20 mouse cellular contexts compared by ENCODE assay signal in the genomic region with DNA sequence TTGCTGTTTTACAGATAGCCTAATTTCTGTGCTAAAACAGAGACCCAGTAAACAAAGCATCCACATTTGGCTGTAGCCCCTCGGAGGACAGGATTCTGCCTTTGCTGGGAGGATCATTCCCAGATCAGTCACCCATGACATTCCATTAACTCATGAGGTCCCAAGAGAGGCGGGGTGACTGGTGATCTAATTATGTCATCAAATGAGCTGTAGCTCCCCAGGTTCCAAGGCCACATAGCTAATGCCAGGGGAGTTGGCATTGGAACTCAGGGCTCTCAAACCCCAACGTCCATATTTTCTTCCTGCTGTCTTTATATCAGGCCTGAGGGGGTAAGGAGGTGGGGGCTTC. TPM values are rescaled to one million over a fixed set of nuclear protein-coding genes. Genes with fewer than 3 reads are reported as not detected.
DNase-seq lines count a peak whose midpoint lies in the region; ATAC-seq and TF ChIP-seq lines count a peak whose summit lies in the region.
"Had no signal": no experiment of that assay in that cellular context is flagged by ENCODE, and none has a peak within 500 bp of the region (broad histone marks: within the 10 kb centered on the region; RNA-seq: fewer than 3 reads in every experiment).

No protein-coding gene starts in this region.

- no peak overlapping the region for H3K9ac ChIP-seq in forebrain, embryonic 13.5 days
- H3K9ac ChIP-seq in kidney, postnatal 0 days (ENCODE audit: low read depth, low read length): no peak overlapping the region
- H3K9ac ChIP-seq in hindbrain, embryonic 13.5 days: 0 out of 2 replicates have a peak overlapping the region, but pooled peaks have one; percentile 10
- no peak overlapping the region for H3K9ac ChIP-seq in stomach, embryonic 16.5 days (ENCODE audit: low read length)
- H3K9ac ChIP-seq: forebrain, postnatal 0 days; midbrain, embryonic 15.5 days had no signal

- no peaks in the 10 kb centered on the region for H3K36me3 ChIP-seq in forebrain, embryonic 10.5 days (replicated peaks)
- H3K36me3 ChIP-seq in forebrain, embryonic 13.5 days (ENCODE audit: poor library complexity, severe bottlenecking): no peaks in the 10 kb centered on the region
- no peaks in the 10 kb centered on the region for H3K36me3 ChIP-seq in kidney, postnatal 0 days (ENCODE audit: insufficient read depth, low read length)
- no peaks in the 10 kb centered on the region for H3K36me3 ChIP-seq in hindbrain, embryonic 13.5 days
- no peaks in the 10 kb centered on the region for H3K36me3 ChIP-seq in stomach, embryonic 16.5 days (ENCODE audit: control insufficient read depth, insufficient read depth, low read length)
- H3K36me3 ChIP-seq: embryonic facial prominence, embryonic 10.5 days; heart, embryonic 10.5 days; midbrain, embryonic 15.5 days had no signal

- no peak for ATAC-seq in forebrain, embryonic 13.5 days
- peak; percentile 53; the same call in 1 of the 2 replicates for ATAC-seq in kidney, postnatal 0 days (replicated peaks; ENCODE audit: low FRiP score, low read depth)
- ATAC-seq in hindbrain, embryonic 13.5 days (ENCODE audit: low FRiP score): peak; percentile 22; the same call in 1 of the 2 replicates
- ATAC-seq in stomach, embryonic 16.5 days (ENCODE audit: insufficient read depth, low FRiP score): no peak
- ATAC-seq: forebrain, postnatal 0 days; midbrain, embryonic 15.5 days had no signal

- no peak overlapping the region for H3K4me2 ChIP-seq in forebrain, embryonic 13.5 days
- H3K4me2 ChIP-seq in kidney, postnatal 0 days (ENCODE audit: low read length): no peak overlapping the region
- no peak overlapping the region for H3K4me2 ChIP-seq in hindbrain, embryonic 13.5 days
- no peak overlapping the region for H3K4me2 ChIP-seq in stomach, embryonic 16.5 days (ENCODE audit: low read depth, low read length)
- H3K4me2 ChIP-seq: midbrain, embryonic 15.5 days had no signal

- no peak for DNase-seq in forebrain, embryonic 10.5 days (ENCODE audit: extremely low spot score, low spot score)
- DNase-seq in kidney, postnatal 0 days (ENCODE audit: low spot score): peak; percentile 69
- no peak for DNase-seq in kidney, postnatal 36 days
- DNase-seq in thymus, postnatal 0 days (ENCODE audit: low spot score): no peak
- DNase-seq: B cell, adult 2 months; cerebellum, postnatal 25 days; forebrain, postnatal 0 days; kidney, adult 18-20 months; layer of hippocampus, adult 9-11 months; liver; lung, adult 2 months; lung, postnatal 4 days; thymus, postnatal 25 days had no signal

- peaks cover 14% of the 10 kb centered on the region for H3K4me1 ChIP-seq in forebrain, embryonic 10.5 days
- peaks cover 1% of the 10 kb centered on the region; the same call in 1 of the 2 replicates for H3K4me1 ChIP-seq in forebrain, embryonic 13.5 days
- no peaks in the 10 kb centered on the region for H3K4me1 ChIP-seq in kidney, postnatal 0 days (replicated peaks; ENCODE audit: insufficient read depth, low read length)
- peaks cover 9% of the 10 kb centered on the region for H3K4me1 ChIP-seq in hindbrain, embryonic 13.5 days (replicated peaks)
- peaks cover 4% of the 10 kb centered on the region for H3K4me1 ChIP-seq in stomach, embryonic 16.5 days (ENCODE audit: control insufficient read depth, insufficient read depth, low read length)

- H3K27ac ChIP-seq in forebrain, embryonic 10.5 days: 0 out of 2 replicates have a peak overlapping the region, but pooled peaks have one; percentile 6
- H3K27ac ChIP-seq in forebrain, embryonic 13.5 days: no peak overlapping the region
- H3K27ac ChIP-seq in kidney, postnatal 0 days: peak overlapping the region; percentile 85; the same call in 1 of the 2 replicates
- H3K27ac ChIP-seq in hindbrain, embryonic 13.5 days: peak overlapping the region; percentile 56
- 0 out of 2 replicates have a peak overlapping the region, but pooled peaks have one; percentile 19 for H3K27ac ChIP-seq in stomach, embryonic 16.5 days (ENCODE audit: low read length)
- H3K27ac ChIP-seq: embryonic facial prominence, embryonic 10.5 days; midbrain, embryonic 15.5 days had no signal

- peaks cover 4% of the 10 kb centered on the region; the same call in 1 of the 2 replicates for H3K9me3 ChIP-seq in forebrain, embryonic 10.5 days
- H3K9me3 ChIP-seq in forebrain, embryonic 13.5 days (replicated peaks): no peaks in the 10 kb centered on the region; the same call in 1 of the 2 replicates
- H3K9me3 ChIP-seq in kidney, postnatal 0 days (replicated peaks; ENCODE audit: low read length): no peaks in the 10 kb centered on the region
- 0 out of 2 replicates have a peak, but pooled peaks cover 3% of the 10 kb centered on the region for H3K9me3 ChIP-seq in hindbrain, embryonic 13.5 days
- no peaks in the 10 kb centered on the region for H3K9me3 ChIP-seq in stomach, embryonic 16.5 days (replicated peaks; ENCODE audit: control insufficient read depth, low read length)
- H3K9me3 ChIP-seq: midbrain, embryonic 15.5 days had no signal

- H3K4me3 ChIP-seq in forebrain, embryonic 10.5 days: no peak overlapping the region
- H3K4me3 ChIP-seq in forebrain, embryonic 13.5 days: no peak overlapping the region
- no peak overlapping the region for H3K4me3 ChIP-seq in kidney, postnatal 0 days (replicated peaks; ENCODE audit: low read depth, low read length)
- H3K4me3 ChIP-seq in hindbrain, embryonic 13.5 days: no peak overlapping the region
- H3K4me3 ChIP-seq in stomach, embryonic 16.5 days (replicated peaks; ENCODE audit: low read length): no peak overlapping the region
- H3K4me3 ChIP-seq: embryonic facial prominence, embryonic 10.5 days; erythroblast, embryonic 14.5 days; heart, embryonic 10.5 days; midbrain, embryonic 15.5 days had no signal

- H3K27me3 ChIP-seq in forebrain, embryonic 10.5 days (ENCODE audit: poor library complexity, severe bottlenecking): peaks cover 9% of the 10 kb centered on the region; the same call in 1 of the 2 replicates
- 0 out of 2 replicates have a peak, but pooled peaks cover 3% of the 10 kb centered on the region for H3K27me3 ChIP-seq in forebrain, embryonic 13.5 days
- no peaks in the 10 kb centered on the region for H3K27me3 ChIP-seq in kidney, postnatal 0 days (ENCODE audit: insufficient read depth, low read length)
- peaks cover 13% of the 10 kb centered on the region; the same call in 1 of the 2 replicates for H3K27me3 ChIP-seq in hindbrain, embryonic 13.5 days
- H3K27me3 ChIP-seq in stomach, embryonic 16.5 days (ENCODE audit: control insufficient read depth, insufficient read depth, low read length): no peaks in the 10 kb centered on the region

- TF ChIP-seq CTCF in kidney, postnatal 0 days (IDR thresholded peaks at IDR 0.05; ENCODE audit: low read depth): no peak

- 29% methylated on average over 3 of the region's 3 CpGs for WGBS in forebrain, embryonic 10.5 days
- WGBS in forebrain, embryonic 13.5 days: 29% methylated on average over 3 of the region's 3 CpGs
- WGBS in kidney, postnatal 0 days: 23% methylated on average over 3 of the region's 3 CpGs
- WGBS in hindbrain, embryonic 13.5 days: 14% methylated on average over 3 of the region's 3 CpGs
- WGBS in stomach, embryonic 16.5 days: 43% methylated on average over 3 of the region's 3 CpGs

RNA-seq across cellular contexts. Expression of a gene that starts 30.2 kb away (rescaled TPM):
- 2,460 and 2,659 TPM in 2 replicates for polyA plus RNA-seq in forebrain, embryonic 10.5 days (2016; fragmentation: Nextera tagmentation; extraction: Ambion mirVana)
- polyA plus RNA-seq in forebrain, embryonic 13.5 days (2015; fragmentation: Nextera tagmentation; extraction: Ambion mirVana): 4,035 and 4,414 TPM in 2 replicates
- polyA plus RNA-seq in kidney, postnatal 0 days (2015; fragmentation: Nextera tagmentation; extraction: Ambion mirVana): 2,528 and 2,557 TPM in 2 replicates
- polyA plus RNA-seq in hindbrain, embryonic 13.5 days (2015; fragmentation: Nextera tagmentation; extraction: Ambion mirVana): 3,757 and 3,885 TPM in 2 replicates
- polyA plus RNA-seq in stomach, embryonic 16.5 days (2015; fragmentation: Nextera tagmentation; extraction: Ambion mirVana): 1,948 and 2,131 TPM in 2 replicates
- polyA plus RNA-seq in thymus, postnatal 0 days (2015; fragmentation: Nextera tagmentation; extraction: Ambion mirVana): 2,900 and 2,949 TPM in 2 replicates

RNA-seq across cellular contexts. Expression of a gene that starts 57.7 kb away (rescaled TPM):
- polyA plus RNA-seq in forebrain, embryonic 10.5 days (2016; fragmentation: Nextera tagmentation; extraction: Ambion mirVana): 14.7 and 17.0 TPM in 2 replicates
- polyA plus RNA-seq in forebrain, embryonic 13.5 days (2015; fragmentation: Nextera tagmentation; extraction: Ambion mirVana): 19.0 and 19.3 TPM in 2 replicates
- polyA plus RNA-seq in kidney, postnatal 0 days (2015; fragmentation: Nextera tagmentation; extraction: Ambion mirVana): 18.5 and 19.6 TPM in 2 replicates
- polyA plus RNA-seq in hindbrain, embryonic 13.5 days (2015; fragmentation: Nextera tagmentation; extraction: Ambion mirVana): 24.5 and 24.9 TPM in 2 replicates
- 19.2 and 21.0 TPM in 2 replicates for polyA plus RNA-seq in stomach, embryonic 16.5 days (2015; fragmentation: Nextera tagmentation; extraction: Ambion mirVana)
- 15.2 and 19.5 TPM in 2 replicates for polyA plus RNA-seq in thymus, postnatal 0 days (2015; fragmentation: Nextera tagmentation; extraction: Ambion mirVana)

Comparison
In these comparisons a context has a peak if more than half of its experiments do, and no peak if none do; other contexts are left out.
1. ATAC-seq: peak in kidney, postnatal 0 days (single experiment) and hindbrain, embryonic 13.5 days (single experiment); none in forebrain, embryonic 13.5 days (single experiment) and stomach, embryonic 16.5 days (single experiment).